Mouse (Mus musculus): ENCODE results near the gene Ror1.

Ror1 gene

DNA sequence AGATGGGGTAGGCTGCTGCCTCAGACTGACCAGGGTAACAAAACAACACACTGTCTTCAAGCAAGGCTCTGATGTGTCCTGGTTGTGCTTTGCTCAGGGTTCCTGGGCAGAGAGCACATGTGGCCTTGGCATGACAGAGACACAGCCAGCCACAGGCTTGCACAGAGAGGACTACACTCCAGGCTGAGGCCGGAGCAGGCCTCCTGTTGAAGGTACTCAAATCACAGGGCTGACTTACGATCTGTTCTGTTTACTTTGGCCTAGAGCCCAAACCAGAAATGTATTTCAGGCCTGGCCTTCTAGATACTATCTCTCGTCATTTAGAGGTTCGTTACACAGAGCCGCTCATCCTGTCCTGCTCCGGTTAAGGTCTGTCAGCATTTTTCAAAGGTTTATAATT lies 226.2 kb downstream of the Ror1 start:
- DNase-seq, result peak; percentile 18 to 39

DNA sequence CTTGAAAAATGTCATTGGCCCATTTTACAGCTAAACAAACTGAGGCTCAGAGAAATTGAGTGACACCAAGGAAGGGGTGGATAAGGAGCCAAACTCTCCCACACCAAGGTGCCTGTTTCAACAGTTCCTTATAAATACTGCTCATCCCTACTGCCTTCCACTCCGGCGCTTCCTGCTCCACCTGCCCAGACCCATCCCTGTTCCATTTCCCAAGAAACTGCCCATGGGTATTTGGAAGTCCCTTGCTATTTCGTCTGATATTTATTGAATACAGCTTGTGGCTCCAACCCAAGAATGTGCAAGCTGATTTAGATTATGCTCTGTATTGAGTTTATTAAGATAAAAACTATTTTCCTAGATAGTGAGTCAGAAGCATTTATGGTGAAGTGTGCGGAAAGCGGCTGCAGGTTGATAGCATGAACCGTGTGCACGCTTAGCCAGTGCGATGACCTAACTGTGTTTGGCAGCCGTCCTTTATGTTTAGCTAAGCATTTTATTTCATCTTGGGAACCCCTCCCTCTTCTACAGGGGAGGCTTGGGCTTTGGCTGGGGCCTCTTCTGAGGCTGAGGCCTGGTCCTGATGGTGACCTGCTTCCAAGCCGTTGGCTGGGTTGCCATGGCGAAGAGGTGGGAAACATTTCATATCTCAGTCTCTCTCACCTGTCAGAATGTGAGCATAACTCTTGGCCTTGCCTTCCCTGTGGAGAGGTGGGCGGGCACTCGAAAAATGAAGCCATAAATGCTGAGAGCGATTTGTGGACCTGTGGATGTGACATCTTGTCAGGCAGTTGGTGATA lies 229.3 kb downstream of the Ror1 start:
- DNase-seq, result no peak

DNA sequence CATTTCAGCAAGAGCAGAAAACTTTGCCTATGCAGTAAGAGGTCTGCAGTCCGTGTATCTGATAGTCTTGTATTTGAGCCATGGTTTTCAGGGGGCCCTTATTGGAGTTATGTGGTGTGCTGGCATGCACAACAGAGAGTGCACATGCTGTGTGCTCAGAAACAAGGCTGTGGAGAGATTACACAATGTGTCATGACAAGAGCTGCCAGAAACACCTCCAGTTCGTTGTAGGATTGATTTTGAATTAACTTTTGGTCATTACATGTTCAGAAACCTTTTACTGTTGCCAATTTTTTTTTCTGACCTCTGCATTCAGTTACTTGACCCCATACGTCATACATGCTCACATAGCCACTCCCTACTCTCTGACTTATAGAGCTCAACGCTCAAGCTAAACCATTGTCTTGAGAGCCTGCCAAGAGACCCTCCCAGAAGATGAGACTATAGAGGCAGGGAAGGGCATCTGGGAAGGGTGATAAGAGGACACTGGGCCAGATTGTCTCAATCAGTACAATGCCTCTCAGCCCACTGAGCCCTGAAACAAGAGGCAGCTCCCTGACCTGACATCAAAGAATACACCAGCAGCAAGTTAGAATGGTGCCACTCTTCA lies 232.9 kb downstream of the Ror1 start:
- DNase-seq, result no peak

DNA sequence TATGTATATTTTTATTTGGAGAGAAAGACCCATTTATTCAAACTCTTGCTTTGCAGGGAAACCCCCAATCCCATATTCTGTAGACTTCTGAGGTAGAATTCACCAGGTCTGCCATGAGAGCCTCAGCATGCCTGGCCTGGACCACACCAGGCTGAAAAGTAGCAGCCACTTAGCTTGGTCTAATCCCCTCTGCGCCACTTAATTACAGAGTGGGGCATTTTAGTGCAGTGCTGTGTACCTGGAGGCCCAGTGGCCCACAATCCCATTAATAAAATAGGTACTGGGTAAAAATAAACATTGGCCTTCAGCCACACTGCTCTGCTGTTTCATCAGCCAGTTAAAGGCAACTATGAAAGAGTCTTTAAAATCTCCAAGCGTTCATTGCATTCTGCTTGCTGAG lies 239.6 kb downstream of the Ror1 start:
- no peak for DNase-seq

DNA sequence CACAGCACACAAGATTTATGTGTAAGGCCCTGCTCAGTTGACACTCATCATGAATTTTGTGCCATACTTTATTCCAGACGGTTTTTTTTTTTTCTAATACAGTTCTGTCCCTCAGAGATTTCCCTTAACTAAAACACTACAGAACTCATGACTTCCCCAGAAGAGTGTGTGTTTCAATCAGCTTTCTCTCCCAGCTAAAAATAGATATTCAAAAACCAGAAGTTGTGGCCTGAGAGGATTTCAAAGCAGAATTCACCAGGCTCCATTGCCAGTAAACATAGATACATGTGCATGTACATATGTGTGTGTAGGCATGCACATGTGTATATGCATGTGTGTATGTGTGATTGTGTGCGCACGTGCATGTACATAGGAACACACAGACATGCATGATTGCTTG lies 252.2 kb downstream of the Ror1 start:
- DNase-seq, result no peak

DNA sequence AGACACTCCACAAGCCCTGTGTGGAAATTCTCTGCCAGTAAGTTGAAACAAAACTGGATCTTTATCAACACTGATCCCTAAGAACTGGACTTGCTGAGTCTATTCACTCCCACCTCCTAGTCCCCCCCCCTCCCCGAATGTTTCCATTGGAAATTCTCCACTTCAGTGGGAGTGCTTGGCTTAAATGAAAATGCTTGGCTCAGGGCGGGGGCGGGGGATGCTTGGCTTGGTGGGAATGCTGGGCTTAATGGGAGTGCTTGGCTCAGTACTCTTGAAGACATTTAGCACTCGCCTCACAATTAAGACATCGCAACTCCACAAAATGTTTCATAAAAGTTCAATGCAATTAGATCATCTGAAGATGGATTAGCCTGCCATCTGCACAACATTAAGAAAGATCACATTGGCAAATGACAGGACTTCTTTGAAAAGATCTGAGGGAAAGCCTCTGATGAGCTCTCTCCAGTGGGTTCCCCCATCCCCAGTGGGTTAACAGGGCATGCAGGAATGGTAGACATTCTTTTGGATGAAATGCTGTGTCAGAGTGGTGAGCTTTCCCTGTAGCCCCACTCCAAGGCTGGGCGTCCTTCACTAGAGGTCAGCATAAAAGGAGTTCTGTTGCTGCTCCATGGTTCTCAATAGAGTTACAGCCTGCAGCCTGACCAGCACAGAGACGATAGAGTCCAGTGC lies 254.7 kb downstream of the Ror1 start:
- no peak for DNase-seq

GRCm38 (mm10) chr4:100351797-100352290 lies 256.3 kb downstream of the Ror1 start:
- no peak for DNase-seq

DNA sequence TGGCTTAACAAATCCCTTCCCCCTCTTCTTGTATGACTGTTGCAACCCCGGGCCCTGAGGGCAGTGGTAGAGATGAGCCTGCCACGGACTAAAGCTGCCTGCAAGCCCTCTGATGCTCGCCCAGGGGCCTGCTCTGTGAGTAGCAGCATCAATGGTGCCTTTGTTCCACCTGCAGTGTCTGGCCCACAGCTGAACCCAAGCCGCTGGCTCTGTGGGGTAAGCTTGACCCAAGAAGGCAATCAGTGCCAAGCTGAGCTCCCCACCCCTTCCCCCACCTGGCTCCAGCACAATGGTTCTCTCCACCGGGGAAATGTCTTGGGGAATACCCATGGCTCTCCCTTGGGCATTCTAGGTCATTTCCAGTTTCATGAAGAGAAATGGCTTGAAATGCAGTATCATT lies 260.0 kb downstream of the Ror1 start:
- no peak for DNase-seq

GRCm38 (mm10) chr4:100357881-100358589 lies 262.4 kb downstream of the Ror1 start:
- DNase-seq, result peak; percentile 58 to 72

DNA sequence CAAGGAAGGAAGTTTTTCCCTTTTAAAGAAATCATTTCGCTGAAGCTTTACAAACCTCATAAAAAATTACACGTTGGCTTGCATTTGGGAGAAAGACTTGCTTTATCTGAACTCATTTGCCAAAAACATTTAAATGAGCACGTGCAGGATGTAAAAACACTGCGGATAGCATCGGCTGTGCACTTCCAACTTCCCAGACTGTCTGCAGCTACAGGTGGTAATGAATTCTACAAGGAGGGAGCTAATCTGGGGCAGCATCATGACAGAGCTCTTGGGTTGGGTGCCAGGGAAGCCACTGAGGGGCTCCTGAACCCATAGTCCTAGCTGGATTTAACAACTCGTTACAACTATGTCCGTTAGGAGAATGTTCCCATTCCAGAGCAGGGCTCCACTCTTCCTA lies 268.1 kb downstream of the Ror1 start:
- no peak for DNase-seq

DNA sequence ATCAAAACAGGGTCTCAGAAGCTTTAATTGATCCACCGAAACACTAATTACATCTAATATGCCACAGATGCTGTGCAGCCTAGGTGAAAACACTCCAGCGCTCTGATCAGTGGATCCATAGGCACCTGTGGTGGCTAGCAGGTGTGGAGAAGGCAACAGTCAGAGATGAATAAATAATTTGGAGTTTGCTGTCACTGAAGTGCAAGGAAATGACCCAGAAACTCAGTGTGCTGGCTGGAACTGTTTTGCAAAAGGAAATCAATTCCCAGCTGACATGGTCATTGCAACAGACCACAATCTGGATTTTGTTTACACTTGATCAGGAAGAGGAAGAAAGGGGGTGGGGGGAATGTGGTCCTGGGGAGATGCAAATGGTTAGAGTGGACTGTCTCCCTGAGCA lies 273.1 kb downstream of the Ror1 start:
- DNase-seq, result no peak

- no peak for DNase-seq
Measured at GRCm38 (mm10) chr4:100369541-100370174, 274.1 kb downstream of the Ror1 start.

DNA sequence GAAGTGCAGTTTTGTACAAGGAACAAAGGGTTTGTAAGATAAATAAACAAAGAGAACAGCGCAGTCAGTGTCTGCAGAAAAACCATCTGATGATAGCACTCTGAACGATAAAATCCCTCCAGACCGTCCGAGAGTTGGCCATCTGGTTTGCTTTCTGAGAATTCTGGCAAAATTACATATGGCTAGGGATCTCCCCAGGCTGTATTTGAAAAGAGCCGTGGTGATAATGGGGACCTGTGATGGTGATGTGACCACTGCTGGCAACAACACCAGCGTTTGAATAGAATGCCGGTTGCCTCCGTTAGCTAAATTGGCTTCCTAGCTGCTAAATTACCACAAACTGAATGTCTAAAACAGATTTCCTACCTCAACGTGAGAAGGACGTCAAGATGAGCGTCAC lies 277.2 kb downstream of the Ror1 start:
- no peak for DNase-seq

GRCm38 (mm10) chr4:100373780-100374179 lies 278.2 kb downstream of the Ror1 start:
- DNase-seq, result no peak

- no peak for DNase-seq
Measured at GRCm38 (mm10) chr4:100375286-100375685, 279.7 kb downstream of the Ror1 start.

DNA sequence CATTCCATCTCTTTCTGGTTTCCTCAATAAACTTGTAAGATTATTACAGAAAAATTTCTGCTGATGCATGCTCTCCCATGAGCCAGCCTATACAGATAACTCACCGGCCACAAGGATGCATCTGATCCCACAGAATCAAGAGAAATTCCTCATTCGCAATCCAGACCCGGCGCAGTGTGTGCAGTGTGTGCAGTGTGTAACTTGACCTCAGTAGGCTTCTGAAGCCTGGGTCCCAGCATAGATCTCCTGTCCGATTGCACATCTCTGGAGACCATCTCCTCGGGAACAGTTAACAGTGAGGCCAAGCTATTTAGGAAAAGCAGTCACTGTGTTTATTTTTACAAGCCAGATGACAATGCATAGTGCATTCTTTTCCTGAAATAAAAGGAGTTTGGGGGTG lies 280.6 kb downstream of the Ror1 start:
- DNase-seq, result no peak

GRCm38 (mm10) chr4:100377231-100377630 lies 281.6 kb downstream of the Ror1 start:
- DNase-seq, result no peak

- DNase-seq, result no peak
Measured at GRCm38 (mm10) chr4:100377996-100378395, 282.4 kb downstream of the Ror1 start.

GRCm38 (mm10) chr4:100381760-100382159 lies 286.2 kb downstream of the Ror1 start:
- DNase-seq, result no peak

DNA sequence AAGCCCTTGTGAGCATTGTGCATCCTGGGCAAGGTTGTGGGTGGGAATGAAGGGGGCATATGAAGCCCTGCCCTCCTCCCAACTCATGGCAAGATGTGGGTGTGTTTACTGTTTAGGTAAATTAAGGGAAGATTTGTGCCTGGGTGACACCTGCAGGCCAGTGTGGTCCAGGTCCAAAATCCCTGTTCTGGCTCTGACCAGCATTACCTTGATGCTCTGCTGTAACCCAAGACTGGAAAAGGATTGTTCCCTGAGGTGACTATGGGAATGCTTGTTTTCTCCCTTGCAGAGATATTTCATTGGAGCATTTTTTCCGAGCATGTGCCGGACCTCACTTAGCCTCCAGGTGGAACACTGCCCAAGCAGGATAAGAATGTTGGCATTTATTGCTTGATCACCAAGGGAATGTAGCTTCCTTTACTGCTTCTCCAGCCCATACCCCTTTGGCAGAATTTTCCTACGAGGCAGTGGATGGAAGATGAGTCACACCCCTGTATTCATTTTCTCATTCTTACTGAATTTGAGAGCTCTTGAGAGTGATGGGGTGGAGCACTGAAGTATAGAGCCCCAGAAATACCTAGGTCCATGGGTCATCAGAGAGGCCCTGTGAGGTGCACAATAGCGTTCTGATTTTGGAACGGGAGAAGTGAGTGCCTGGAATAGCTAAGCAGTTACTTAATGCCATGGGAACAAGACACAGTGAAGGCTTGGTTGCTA lies 290.8 kb downstream of the Ror1 start:
- DNase-seq, result no peak

- no peak for DNase-seq
Measured at GRCm38 (mm10) chr4:100390436-100390835, 294.8 kb downstream of the Ror1 start.

- DNase-seq, result no peak
Measured at GRCm38 (mm10) chr4:100391021-100391420, 295.4 kb downstream of the Ror1 start.
